Mouse (Mus musculus): ENCODE results near the gene Kat5.
A peak's percentile ranks its signal among the peaks of the same experiment; 100 is the strongest.

The Kat5 gene

DNA sequence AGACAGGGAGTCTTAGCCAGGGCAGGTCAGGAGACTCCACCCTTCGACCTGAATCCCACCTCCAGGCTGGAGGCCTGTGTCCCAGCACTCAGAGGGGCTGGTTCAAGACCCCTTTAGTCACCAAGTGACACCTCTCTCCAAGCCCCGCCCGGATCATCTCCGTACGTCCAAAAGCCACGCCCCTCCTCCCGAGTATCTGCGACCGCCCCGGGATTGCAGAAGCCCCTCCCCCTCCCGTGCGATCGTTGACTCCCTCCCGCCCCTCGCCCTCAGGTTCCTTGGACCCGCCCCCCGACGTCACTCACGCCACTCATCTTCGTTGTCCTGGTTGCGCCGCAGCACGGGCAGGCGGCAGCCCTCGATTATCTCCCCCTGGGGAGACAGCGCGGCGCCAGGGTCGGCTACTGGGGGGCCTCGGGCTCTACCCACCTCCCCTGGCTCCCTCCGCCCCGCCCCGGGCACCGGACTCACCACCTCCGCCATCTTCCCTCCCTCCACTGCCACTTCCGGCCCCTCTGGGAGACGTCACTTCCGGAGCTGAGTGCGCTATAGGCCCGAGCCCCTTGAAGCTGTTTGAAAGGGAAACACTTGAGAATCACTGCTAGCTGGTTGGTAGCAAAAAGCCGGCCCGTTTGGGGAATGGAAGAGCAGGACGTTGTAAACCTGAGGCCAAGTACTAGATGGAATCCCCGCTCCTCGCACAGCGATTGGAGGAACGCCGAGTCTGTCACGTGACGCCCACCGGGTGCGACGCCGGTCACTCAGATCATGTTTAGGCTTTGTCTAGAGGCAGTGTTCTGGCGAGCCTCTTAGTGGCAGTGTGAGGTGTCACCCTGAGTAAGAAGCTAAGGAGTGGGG, at the start of gene Kat5:
Gene Kat5 (minus strand): TSS at position 691 of the 858 bp plus-strand sequence.
- peak; percentile 97 for DNase-seq (ENCODE audit: low spot score)

DNA sequence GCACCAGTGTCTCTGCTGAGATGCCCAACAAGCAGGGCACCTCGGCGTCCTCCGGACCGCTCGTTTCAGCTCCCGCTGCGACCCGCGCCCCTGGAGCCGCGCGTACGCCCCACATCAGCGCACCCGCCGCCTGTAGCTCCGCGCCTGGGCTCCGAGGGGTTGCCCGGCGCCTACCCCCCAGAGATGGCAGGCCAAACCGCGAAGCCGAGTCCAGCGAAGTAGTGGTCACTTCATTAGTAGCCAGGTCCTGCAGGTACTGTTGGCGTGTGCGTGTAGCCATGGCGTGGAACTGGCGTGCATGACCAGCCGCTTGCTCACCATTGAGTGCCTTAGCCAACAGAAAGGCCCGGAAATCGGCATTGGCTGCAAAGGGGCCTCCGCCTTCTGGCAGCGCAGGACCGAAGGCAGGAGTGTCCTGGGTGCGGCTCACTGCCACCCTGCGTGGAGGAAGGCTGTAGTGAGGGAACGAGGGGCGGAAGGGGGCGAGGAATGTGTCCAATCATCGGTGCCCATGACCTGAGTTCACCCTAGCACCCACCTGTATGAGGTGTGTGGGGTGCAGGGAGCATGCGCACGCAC, 44.8 kb upstream of the Kat5 start:
- DNase-seq (ENCODE audit: low spot score) = no peak

DNA sequence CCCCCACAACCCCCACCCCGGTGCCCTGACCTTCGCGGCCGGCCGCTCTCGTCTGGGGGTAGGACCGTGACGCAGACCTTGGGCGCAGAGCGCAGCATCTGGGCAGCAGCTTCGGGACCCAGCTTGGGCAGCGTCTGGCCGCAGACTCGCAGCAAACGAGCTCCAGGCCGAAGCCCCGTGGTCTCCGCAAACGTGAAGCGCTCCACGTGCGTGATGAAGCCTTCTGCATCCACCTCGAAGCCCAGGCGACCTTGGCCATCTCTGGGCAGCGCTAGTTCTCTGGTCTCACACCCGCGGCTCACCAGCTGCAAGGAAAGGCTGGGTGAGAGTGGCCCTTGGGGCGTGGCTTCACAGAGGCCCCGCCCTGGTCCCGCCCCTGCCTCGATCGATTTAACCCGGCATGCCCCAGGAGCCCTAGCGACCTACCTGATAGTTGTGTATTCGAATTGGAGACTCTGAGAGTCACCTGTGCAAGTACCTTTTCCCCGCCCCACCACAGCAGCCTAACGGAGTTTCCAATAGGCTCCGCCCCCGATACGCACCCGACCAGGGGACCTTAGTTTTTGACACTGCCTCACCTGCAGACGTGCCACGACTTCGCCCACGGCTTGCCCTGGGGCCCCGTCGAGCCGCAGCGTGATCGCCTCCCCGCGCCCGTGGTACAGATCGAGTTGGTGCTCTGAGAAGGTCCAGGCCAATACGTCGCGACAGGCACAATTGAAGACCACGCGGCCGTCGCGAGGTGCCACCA, 44.1 kb upstream of the Kat5 start:
- DNase-seq (ENCODE audit: low spot score) = peak; percentile 75

GRCm38 (mm10) chr19:5652570-5652969, 42.5 kb upstream of the Kat5 start:
- no peak for DNase-seq (ENCODE audit: low spot score)

DNA sequence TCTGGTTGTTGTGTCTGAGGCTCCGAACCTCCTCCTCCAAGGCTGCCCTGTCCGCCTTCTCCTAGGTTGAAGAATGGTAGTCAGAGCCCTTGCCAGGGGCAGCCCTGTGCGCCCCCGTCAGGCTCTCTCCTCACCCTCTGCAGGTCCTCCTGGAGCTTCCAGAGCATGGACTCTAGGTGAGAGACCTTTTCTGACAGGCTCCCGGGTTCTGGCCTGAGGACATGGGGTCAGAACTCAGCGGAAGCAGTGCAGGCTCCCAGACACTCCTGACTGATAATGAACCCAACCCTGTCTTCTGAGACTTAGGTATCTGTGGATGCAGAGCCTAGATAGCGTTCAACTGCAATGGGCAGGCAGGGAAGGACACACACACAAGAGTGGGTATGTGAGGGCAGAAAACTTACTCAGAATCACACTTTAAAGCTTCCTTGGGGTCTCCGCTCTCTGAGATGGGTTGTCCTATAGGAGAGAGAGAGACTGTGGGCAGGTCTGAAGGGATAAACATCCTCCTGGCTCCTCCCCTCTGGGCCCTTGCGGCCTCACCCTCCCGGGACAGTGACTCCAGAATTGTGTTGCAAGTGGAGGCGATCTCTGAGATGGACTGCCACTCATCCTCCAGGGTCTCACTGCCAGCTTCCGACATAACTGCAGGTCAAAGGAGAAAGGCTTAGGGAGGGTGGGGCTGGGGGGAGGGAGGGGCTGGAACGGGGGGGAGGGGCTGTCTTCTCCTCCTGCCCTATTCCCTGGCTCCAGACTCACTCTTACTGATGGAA, 41.7 kb upstream of the Kat5 start:
- DNase-seq (ENCODE audit: low spot score) = no peak

- DNase-seq (ENCODE audit: low spot score) = no peak
Measured at GRCm38 (mm10) chr19:5649298-5649741, 39.3 kb upstream of the Kat5 start.

DNA sequence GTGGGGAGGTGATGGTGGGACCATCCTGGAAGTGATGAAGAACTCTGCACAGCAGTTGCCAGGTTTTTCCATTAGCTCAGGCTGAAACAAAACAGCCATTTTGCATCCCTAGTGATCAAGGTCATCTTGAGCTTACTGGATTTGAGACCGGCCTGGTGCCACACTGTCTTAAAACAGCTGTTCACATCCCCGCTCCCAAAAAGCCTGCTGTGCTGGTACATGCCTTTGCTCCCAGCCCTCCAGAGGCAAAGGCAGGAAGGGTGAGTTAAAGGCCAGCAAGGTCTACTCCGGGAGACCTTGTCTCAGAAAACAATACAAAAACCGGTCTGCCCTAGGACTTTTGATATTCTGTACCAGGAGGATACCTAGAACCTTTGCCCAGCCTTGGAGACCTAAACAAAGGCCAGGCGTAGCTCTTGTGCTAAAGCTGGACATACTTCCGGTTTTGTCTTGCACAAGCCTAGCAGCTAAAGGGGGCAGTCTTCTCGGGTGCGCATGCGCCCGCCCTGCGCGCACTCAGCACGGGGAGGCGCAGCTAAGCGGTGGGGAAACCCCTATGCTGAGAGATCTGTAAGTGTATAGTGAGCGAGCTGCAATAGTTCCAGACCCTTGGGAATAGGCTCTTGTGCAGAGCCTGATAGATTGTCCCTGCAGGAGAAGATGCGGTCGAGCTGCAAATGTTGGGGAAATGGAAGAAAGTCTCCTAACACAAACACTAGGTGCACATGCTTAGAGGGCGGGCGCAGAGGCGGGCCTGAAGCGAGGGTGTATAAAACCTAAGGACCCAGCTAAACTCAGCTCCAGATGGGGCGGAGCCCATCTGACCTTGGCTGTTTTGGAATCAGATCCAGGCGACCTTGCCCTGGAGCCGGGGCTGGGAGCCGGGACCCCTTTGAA, 38.6 kb upstream of the Kat5 start:
- peak; percentile 91 for DNase-seq (ENCODE audit: low spot score)

DNA sequence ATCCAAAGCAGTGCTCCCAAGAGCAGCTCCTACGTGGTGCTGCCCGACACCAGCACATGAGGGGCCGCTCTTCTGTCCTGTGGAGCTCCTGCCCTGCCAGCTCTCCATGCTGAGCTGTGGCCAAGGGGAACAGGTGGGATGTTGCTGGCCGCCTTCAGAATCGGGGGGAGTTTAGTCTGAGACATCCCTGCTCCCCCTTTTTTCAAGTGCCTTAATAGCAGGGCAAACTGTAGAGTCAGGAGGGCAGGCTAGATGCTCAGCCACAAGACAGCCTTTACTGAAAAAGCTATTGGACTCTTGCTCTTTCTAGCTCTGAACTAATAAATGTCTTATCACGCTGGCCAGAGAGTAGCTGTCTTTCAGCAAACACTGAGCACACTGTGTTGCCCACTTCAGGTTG, 37.8 kb upstream of the Kat5 start:
- no peak for DNase-seq (ENCODE audit: low spot score)

- no peak for DNase-seq (ENCODE audit: low spot score)
Measured at GRCm38 (mm10) chr19:5646731-5647330, 36.8 kb upstream of the Kat5 start.

- no peak for DNase-seq (ENCODE audit: low spot score)
Measured at GRCm38 (mm10) chr19:5645280-5645679, 35.2 kb upstream of the Kat5 start.

DNA sequence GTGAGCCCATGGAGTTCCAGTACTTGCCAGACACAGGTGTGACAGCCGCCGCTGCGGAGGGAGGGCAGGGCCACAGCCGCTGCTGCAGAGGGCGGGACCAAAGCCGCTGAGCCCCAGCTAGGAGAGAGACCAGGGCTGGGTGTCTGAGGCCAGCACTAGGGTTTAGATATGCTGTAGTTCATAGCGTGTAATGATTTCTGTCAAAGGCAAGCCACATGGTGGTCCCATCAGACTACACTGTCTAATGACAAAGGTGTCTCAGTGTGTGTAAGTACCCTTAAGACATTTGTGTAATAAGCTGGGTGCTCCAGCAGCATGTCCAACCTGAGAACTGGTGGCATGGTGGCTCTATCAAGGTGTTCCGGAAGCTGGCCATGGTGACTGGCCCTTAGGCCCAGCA, 31.6 kb upstream of the Kat5 start:
- no peak for DNase-seq (ENCODE audit: low spot score)

- no peak for DNase-seq (ENCODE audit: low spot score)
Measured at GRCm38 (mm10) chr19:5641021-5641420, 31.0 kb upstream of the Kat5 start.

DNA sequence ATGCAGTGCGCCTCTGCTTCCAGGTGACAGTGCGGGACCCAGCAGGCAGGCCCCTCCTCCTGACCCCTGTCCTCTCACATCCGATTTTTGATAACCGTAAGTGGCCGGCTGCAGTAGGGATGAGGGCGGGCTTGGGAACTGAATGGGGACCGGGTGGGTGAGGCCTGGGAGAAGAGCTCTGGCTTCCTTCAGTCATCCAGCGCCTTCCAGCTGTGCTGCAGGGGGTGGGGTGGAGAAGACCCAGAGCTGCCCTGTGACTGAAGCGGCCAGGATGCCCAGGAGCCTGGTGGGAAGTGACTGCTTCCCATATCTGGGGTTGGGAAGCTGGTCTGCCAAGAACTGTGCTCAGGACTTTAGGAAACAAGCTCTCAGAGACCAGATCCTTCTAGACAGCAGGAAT, 30.3 kb upstream of the Kat5 start:
- DNase-seq (ENCODE audit: low spot score) = peak; percentile 43

DNA sequence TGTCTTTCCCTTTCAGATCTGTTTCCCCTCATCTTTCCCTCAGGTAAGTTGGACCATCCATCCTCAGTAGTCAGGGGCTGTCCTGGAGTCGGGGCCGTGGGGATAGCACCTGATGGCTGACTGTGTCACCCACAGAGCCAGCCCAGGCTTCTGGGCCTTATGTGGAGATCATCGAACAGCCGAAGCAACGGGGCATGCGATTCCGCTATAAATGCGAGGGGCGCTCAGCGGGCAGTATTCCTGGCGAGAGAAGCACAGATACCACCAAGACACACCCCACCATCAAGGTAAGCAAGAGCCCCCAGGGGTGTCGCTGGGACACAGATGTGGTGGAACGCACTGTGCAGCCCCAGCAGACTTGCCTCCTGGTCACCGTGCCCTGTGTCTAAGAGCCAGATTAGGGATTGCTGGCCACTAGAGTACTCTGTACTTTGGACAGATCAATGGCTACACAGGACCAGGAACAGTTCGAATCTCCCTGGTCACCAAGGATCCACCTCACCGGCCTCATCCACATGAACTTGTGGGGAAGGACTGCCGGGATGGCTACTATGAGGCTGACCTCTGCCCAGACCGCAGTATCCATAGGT, 28.5 kb upstream of the Kat5 start:
- no peak for DNase-seq (ENCODE audit: low spot score)

DNA sequence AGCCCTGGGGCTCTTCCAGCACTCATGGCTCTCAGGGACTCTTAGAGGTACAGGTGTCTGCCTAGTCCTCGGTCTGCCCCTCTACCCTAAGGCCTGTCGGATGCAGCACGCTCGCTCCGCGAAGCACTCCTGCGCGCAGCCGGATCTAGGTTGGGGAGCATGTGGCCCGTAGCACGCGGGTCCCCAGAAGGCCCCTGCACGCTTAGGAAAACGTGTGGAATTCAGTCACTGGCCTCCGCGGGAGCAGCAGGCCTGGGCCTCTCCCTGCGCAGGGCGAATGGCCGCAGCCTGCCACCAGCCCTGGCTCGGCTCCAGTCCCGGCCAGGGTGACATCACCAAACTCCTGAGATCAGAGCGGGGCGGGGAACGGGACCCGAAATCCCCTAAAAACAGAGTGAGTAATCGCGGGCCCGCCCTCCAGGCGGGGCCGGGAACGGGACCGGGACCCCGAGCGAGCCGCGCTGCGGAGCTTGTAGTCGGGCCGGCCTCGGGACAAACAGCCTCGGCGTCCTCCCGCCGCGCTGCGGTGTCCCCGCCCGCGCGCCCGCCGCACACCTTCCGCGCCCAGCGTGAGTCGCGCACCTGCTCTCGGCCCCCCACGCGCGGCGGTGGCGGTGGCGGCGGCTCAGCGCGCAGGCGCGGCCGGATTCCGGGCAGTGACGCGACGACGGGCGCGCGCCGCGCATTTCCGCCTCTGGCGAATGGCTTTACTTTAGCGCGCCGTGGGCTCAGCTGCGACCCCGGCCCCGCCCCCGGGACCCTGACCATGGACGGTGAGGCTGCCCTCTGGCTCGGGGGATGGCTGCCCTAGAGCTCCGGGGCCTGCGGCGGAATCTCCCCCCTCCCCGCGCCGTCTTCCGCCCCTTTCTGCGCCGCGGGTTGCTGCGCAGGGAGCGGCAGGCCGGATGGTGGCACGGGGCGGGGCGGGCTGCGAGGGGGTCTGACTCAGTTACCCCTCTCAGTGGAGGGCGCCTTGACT, 27.3 kb upstream of the Kat5 start, which contains the start of gene Rela:
Gene Rela (plus strand): TSS at position 415 of the 979 bp plus-strand sequence.
- DNase-seq (ENCODE audit: low spot score) = peak; percentile 84

DNA sequence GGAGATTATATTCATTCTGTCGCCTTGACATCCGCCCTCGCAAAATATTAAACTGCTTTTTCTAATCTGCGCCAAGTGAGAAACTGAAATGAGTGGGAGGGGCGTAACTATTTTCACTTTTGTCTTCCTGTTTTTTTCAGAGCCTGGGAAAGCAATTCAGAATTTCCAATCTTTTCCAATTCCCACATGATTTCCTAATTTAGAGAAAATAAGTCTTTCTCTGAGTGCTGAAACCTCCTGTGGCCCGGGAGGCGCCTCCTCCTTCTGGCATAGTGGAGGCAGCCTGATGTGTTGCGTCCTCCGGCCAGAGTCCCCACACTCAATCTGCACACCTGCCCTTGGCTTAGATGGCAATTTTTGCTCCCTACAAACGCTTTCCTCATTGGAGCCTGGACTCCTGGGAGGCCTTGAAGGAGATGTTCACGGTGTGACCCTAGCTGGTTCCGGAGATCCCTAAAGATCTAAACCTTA, 26.6 kb upstream of the Kat5 start:
- DNase-seq (ENCODE audit: low spot score) = no peak

- no peak for DNase-seq (ENCODE audit: low spot score)
Measured at GRCm38 (mm10) chr19:5636036-5636570, 26.1 kb upstream of the Kat5 start.

DNA sequence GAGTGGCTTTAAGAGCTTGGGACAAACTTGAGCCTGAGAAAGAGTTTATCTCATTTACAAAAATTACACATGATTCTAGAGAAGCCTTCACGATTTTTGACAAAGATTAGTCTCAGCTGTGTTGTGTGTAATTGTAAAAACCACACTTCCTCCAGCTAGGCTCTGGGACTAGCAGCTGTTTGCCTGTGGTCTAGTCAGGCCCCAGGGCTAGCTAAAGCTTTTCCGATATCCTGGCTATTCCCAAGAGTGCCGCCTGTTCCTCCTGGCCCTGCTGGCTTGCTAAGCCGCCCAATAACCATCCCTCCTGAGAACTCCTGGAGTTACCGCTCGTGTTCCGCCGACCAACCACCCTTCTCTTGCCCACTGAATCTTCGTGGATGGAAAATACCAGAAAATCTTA, 22.1 kb upstream of the Kat5 start:
- DNase-seq (ENCODE audit: low spot score) = no peak

All from yolk sac, embryonic 10.5 days (tissue).